Mouse (Mus musculus) spleen, adult 2 months (tissue): Measurements from ENCODE around the gene Tenm3. TPM values are rescaled to one million over a fixed set of nuclear protein-coding genes. Genes with fewer than 3 reads are reported as not detected.

Experiments
- DNase-seq, 2 experiments: peaks; one replicate each; pipeline versions ENCODE4 v3.0.0 to v3.0.0-alpha.2; 2012 to 2021; ENCODE audit warnings: low spot score in 2 of 2, low read depth in 1 of 2
- H3K27ac ChIP-seq: fragments of 200-500 bp; 2 replicates; pipeline ENCODE4 v1.5.1; 2012; ENCODE audit warnings: low read length, inconsistent platforms; ENCODE audit not compliant: insufficient read depth
- H3K27me3 ChIP-seq: fragments of 200-500 bp; 2 replicates; pipeline ENCODE4 v1.6.1; 2012; ENCODE audit warnings: mild to moderate bottlenecking, moderate library complexity, low read length, inconsistent platforms; ENCODE audit not compliant: control insufficient read depth, insufficient read depth
- H3K36me3 ChIP-seq: fragments of 200-500 bp; 2 replicates; pipeline ENCODE4 v1.6.1; 2012; ENCODE audit warnings: mild to moderate bottlenecking, low read length, inconsistent platforms; ENCODE audit not compliant: control insufficient read depth, insufficient read depth
- H3K4me1 ChIP-seq: fragments of 200-500 bp; 2 replicates; pipeline ENCODE4 v1.6.1; 2011; ENCODE audit warnings: inconsistent platforms; ENCODE audit not compliant: control insufficient read depth, insufficient read depth, insufficient read length
- H3K4me3 ChIP-seq: fragments of 200-500 bp; 2 replicates; pipeline ENCODE4 v1.5.1; 2011; ENCODE audit warnings: mild to moderate bottlenecking, inconsistent platforms; ENCODE audit not compliant: insufficient read depth, insufficient read length; ENCODE audit errors: extremely low read depth
- CTCF ChIP-seq: fragments of 200-500 bp; IDR thresholded peaks from 2 replicates; pipeline ENCODE4 v1.5.1; 2011; ENCODE audit warnings: mild to moderate bottlenecking, inconsistent platforms; ENCODE audit not compliant: insufficient read depth, insufficient read length, insufficient replicate concordance; ENCODE audit errors: extremely low read depth
- POLR2A ChIP-seq: fragments of 200-500 bp; IDR thresholded peaks from 2 replicates; pipeline ENCODE4 v1.6.1; 2011; ENCODE audit warnings: low read depth, low read length, inconsistent platforms
- WGBS: fragments of 180-500 bp; shearing (Covaris S2); methylation state at CpG from one replicate; pipeline ENCODE4 v1.1.7; 2018; 5-methylcytosine and 5-hydroxymethylcytosine counted together
- polyA plus RNA-seq: library from polyadenylated mRNA; depleted of rRNA; stranded (reverse); fragments of >200 nt; gene quantifications from 2 replicates; pipeline ENCODE4 v1.2.3, GENCODE M21; 2012

Tenm3 gene
- polyA plus RNA-seq, 1 experiment: 0.48 TPM

DNA sequence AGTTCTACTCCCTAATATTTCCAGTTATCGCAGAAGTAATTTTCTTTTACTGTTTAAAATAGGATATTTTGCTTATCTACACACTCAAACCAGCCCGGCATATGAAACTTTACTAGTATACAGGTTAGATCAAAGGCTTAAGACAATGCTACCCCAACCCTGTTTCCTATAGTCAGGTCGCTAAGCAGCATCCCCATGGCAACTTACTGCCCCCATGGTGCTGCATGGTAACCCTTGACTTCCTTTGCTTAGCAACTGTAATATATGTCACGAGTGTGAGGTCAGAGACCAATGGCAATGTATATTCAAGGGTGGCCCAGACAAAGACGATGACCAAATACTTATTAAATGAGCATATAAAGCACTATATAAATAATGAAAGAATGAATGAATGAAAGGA, 359.6 kb downstream of the Tenm3 start:
- H3K36me3 ChIP-seq: no peaks in the 10 kb centered on the region
- no peak for DNase-seq
- no peaks in the 10 kb centered on the region for H3K27me3 ChIP-seq
- no peak overlapping the region for H3K4me3 ChIP-seq
- WGBS: 85% methylated on average over 5 of the region's 5 CpGs
- H3K4me1 ChIP-seq: no peaks in the 10 kb centered on the region
- TF ChIP-seq POLR2A (no peak), CTCF (no peak)
- no peak overlapping the region for H3K27ac ChIP-seq

GRCm38 (mm10) chr8:48481709-48482671, 361.8 kb downstream of the Tenm3 start:
- H3K27ac ChIP-seq: no peak overlapping the region
- DNase-seq: no peak
- no peaks in the 10 kb centered on the region for H3K27me3 ChIP-seq
- H3K4me1 ChIP-seq: no peaks in the 10 kb centered on the region
- WGBS: 89% methylated on average over 33 of the region's 33 CpGs
- no peaks in the 10 kb centered on the region for H3K36me3 ChIP-seq
- H3K4me3 ChIP-seq: no peak overlapping the region
- TF ChIP-seq CTCF (no peak), POLR2A (no peak)

GRCm38 (mm10) chr8:48477371-48477935, 366.3 kb downstream of the Tenm3 start:
- TF ChIP-seq CTCF: no peak
- no peak for TF ChIP-seq POLR2A
- Histone ChIP-seq H3K27me3 (no peaks in the 10 kb centered on the region), H3K27ac (no peak overlapping the region), H3K36me3 (no peaks in the 10 kb centered on the region), H3K4me1 (no peaks in the 10 kb centered on the region), H3K4me3 (no peak overlapping the region)
- WGBS: 85% methylated on average over 8 of the region's 8 CpGs
- DNase-seq: no peak

- Histone ChIP-seq H3K27ac (no peak overlapping the region), H3K4me1 (no peaks in the 10 kb centered on the region), H3K36me3 (no peaks in the 10 kb centered on the region), H3K4me3 (no peak overlapping the region), H3K27me3 (no peaks in the 10 kb centered on the region)
- TF ChIP-seq CTCF (no peak), POLR2A (no peak)
- no peak for DNase-seq
- WGBS: 80% methylated on average over 1 of the region's 1 CpGs
Observed at GRCm38 (mm10) chr8:48476896-48477295, 366.9 kb downstream of the Tenm3 start.

- no peak for DNase-seq
- H3K36me3 ChIP-seq: no peaks in the 10 kb centered on the region
- H3K27me3 ChIP-seq: no peaks in the 10 kb centered on the region
- TF ChIP-seq CTCF (no peak), POLR2A (no peak)
- H3K4me3 ChIP-seq: no peak overlapping the region
- WGBS: 89% methylated on average over 5 of the region's 5 CpGs
- H3K27ac ChIP-seq: no peak overlapping the region
- no peaks in the 10 kb centered on the region for H3K4me1 ChIP-seq
Observed at GRCm38 (mm10) chr8:48467633-48468032, 376.1 kb downstream of the Tenm3 start.

DNA sequence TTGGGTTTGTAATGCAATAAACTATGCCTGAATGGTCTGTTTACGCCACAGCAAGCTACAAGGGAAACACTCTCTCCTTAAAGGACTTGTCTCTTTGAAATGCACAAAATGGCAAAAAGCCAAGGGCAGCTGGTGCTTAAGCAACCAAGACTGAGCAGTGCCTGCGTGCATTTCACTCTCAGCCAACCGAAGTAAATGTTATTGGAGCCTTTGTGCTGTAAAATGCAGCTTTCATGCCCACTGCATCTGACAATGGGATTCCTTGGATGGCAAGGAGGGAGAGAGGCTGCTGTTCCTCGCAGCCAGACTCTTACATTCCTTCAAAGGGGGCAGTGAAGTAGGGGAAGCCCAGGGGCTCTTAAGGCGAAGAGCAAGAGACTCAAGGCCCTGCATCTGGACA, 385.4 kb downstream of the Tenm3 start:
- Histone ChIP-seq H3K27me3 (no peaks in the 10 kb centered on the region), H3K4me1 (no peaks in the 10 kb centered on the region), H3K27ac (no peak overlapping the region), H3K4me3 (no peak overlapping the region), H3K36me3 (no peaks in the 10 kb centered on the region)
- TF ChIP-seq CTCF (no peak), POLR2A (no peak)
- WGBS: 55% methylated on average over 5 of the region's 5 CpGs
- DNase-seq: no peak
